ENCODE assay signal across 8 mouse cellular contexts in genomic region chr2:181186635-181187034, GRCm38 (mm10). TPM values are rescaled to one million over a fixed set of nuclear protein-coding genes. Genes with fewer than 3 reads are reported as not detected.
DNase-seq lines count a peak whose midpoint lies in the region; ATAC-seq and TF ChIP-seq lines count a peak whose summit lies in the region.

No protein-coding gene starts in this region.

- H3K4me2 ChIP-seq in heart, embryonic 12.5 days = peak overlapping the region; percentile 91
- H3K4me2 ChIP-seq in kidney, postnatal 0 days (ENCODE audit: low read length) = peak overlapping the region; percentile 72
- peak overlapping the region; percentile 98 for H3K4me2 ChIP-seq in liver, embryonic 12.5 days
- peak overlapping the region; percentile 92 for H3K4me2 ChIP-seq in stomach, embryonic 15.5 days

- H3K4me1 ChIP-seq in erythroblast, embryonic 14.5 days (ENCODE audit: control insufficient read depth) = peaks cover 33% of the 10 kb centered on the region
- H3K4me1 ChIP-seq in heart, embryonic 12.5 days (replicated peaks) = peaks cover 9% of the 10 kb centered on the region; the same call in 1 of the 2 replicates
- H3K4me1 ChIP-seq in kidney, postnatal 0 days (replicated peaks; ENCODE audit: insufficient read depth, low read length) = peaks cover 6% of the 10 kb centered on the region; the same call in 1 of the 2 replicates
- peaks cover 23% of the 10 kb centered on the region for H3K4me1 ChIP-seq in liver, embryonic 12.5 days
- peaks cover 11% of the 10 kb centered on the region for H3K4me1 ChIP-seq in stomach, embryonic 15.5 days

- peak; percentile 62 for TF ChIP-seq CTCF in C2C12 (IDR thresholded peaks at IDR 0.05; ENCODE audit: control insufficient read depth, insufficient read depth, insufficient read length)
- TF ChIP-seq CTCF in brain, embryonic 14.5 days (IDR thresholded peaks at IDR 0.05; ENCODE audit: borderline replicate concordance, extremely low read depth, insufficient read depth, insufficient read length) = peak; percentile 98
- peak; percentile 97 for TF ChIP-seq CTCF in kidney, postnatal 0 days (IDR thresholded peaks at IDR 0.05; ENCODE audit: low read depth)

- peak overlapping the region; percentile 88 for H3K9ac ChIP-seq in heart, embryonic 12.5 days
- H3K9ac ChIP-seq in kidney, postnatal 0 days (ENCODE audit: low read depth, low read length) = peak overlapping the region; percentile 85; the same call in 1 of the 2 replicates
- peak overlapping the region; percentile 82; the same call in 1 of the 2 replicates for H3K9ac ChIP-seq in liver, embryonic 12.5 days
- H3K9ac ChIP-seq in stomach, embryonic 15.5 days = peak overlapping the region; percentile 30; the same call in 1 of the 2 replicates

- peaks cover 15% of the 10 kb centered on the region for H3K36me3 ChIP-seq in C2C12 (ENCODE audit: control insufficient read depth, insufficient read depth)
- H3K36me3 ChIP-seq in erythroblast, embryonic 14.5 days (ENCODE audit: control insufficient read depth) = peaks cover 14% of the 10 kb centered on the region
- peaks cover 4% of the 10 kb centered on the region; the same call in 1 of the 2 replicates for H3K36me3 ChIP-seq in heart, embryonic 12.5 days
- H3K36me3 ChIP-seq in kidney, postnatal 0 days (ENCODE audit: insufficient read depth, low read length) = 0 out of 2 replicates have a peak, but pooled peaks cover 4% of the 10 kb centered on the region
- peaks cover 8% of the 10 kb centered on the region; the same call in 1 of the 2 replicates for H3K36me3 ChIP-seq in liver, embryonic 12.5 days
- H3K36me3 ChIP-seq in stomach, embryonic 15.5 days = no peaks in the 10 kb centered on the region

- H3K27ac ChIP-seq in heart, embryonic 12.5 days (ENCODE audit: poor library complexity, severe bottlenecking) = peak overlapping the region; percentile 94
- peak overlapping the region; percentile 97 for H3K27ac ChIP-seq in kidney, postnatal 0 days
- peak overlapping the region; percentile 85 for H3K27ac ChIP-seq in liver, embryonic 12.5 days
- H3K27ac ChIP-seq in stomach, embryonic 15.5 days = peak overlapping the region; percentile 95

- peaks cover 5% of the 10 kb centered on the region for H3K79me2 ChIP-seq in C2C12 (ENCODE audit: control insufficient read depth, insufficient read depth)

- no peaks in the 10 kb centered on the region for H3K79me3 ChIP-seq in C2C12 (ENCODE audit: low read depth)

- TF ChIP-seq POLR2A in brain, embryonic 14.5 days (IDR thresholded peaks at IDR 0.05; ENCODE audit: borderline replicate concordance, extremely low read depth, insufficient read depth, insufficient read length, poor library complexity, severe bottlenecking) = no peak

- H3ac ChIP-seq in C2C12 (ENCODE audit: control insufficient read depth, insufficient read length, low read depth) = peak overlapping the region; percentile 59

- H3K27me3 ChIP-seq in C2C12 (ENCODE audit: control insufficient read depth, insufficient read depth, insufficient read length) = no peaks in the 10 kb centered on the region
- peaks cover 6% of the 10 kb centered on the region for H3K27me3 ChIP-seq in erythroblast, embryonic 14.5 days (ENCODE audit: control insufficient read depth)
- H3K27me3 ChIP-seq in heart, embryonic 12.5 days (replicated peaks) = no peaks in the 10 kb centered on the region
- no peaks in the 10 kb centered on the region for H3K27me3 ChIP-seq in kidney, postnatal 0 days (ENCODE audit: insufficient read depth, low read length)
- H3K27me3 ChIP-seq in liver, embryonic 12.5 days (replicated peaks) = peaks cover 4% of the 10 kb centered on the region
- H3K27me3 ChIP-seq in stomach, embryonic 15.5 days (replicated peaks) = no peaks in the 10 kb centered on the region

- H3K9me3 ChIP-seq in erythroblast, embryonic 14.5 days (ENCODE audit: control insufficient read depth, low read length) = no peaks in the 10 kb centered on the region
- H3K9me3 ChIP-seq in heart, embryonic 12.5 days (replicated peaks) = no peaks in the 10 kb centered on the region
- H3K9me3 ChIP-seq in kidney, postnatal 0 days (replicated peaks; ENCODE audit: low read length) = no peaks in the 10 kb centered on the region
- no peaks in the 10 kb centered on the region for H3K9me3 ChIP-seq in liver, embryonic 12.5 days (replicated peaks)
- H3K9me3 ChIP-seq in stomach, embryonic 15.5 days = no peaks in the 10 kb centered on the region

- ATAC-seq in heart, embryonic 12.5 days (ENCODE audit: insufficient number of reproducible peaks, low FRiP score) = peak; percentile 78
- peak; percentile 66 for ATAC-seq in kidney, postnatal 0 days (replicated peaks; ENCODE audit: low FRiP score, low read depth)
- ATAC-seq in liver, embryonic 12.5 days = peak; percentile 79
- peak; percentile 75 for ATAC-seq in stomach, embryonic 15.5 days (ENCODE audit: insufficient read depth, low FRiP score, low read depth)

- peak; percentile 97 for DNase-seq in brain, embryonic 14.5 days (ENCODE audit: low read depth)
- DNase-seq in kidney, postnatal 0 days (ENCODE audit: low spot score) = peak; percentile 95
- DNase-seq in natural killer cell, adult 2 months (ENCODE audit: low spot score in 2 of 2) = peak; percentile 81 to 86

- 1% methylated on average over 14 of the region's 14 CpGs for WGBS in heart, embryonic 12.5 days
- WGBS in kidney, postnatal 0 days = under 1% methylated on average over 14 of the region's 14 CpGs
- WGBS in liver, embryonic 12.5 days (ENCODE audit: insufficient replicate concordance) = under 1% methylated on average over 14 of the region's 14 CpGs
- WGBS in stomach, embryonic 15.5 days = under 1% methylated on average over 14 of the region's 14 CpGs

- peak overlapping the region; percentile 59 for H3K4me3 ChIP-seq in C2C12 (ENCODE audit: insufficient read depth, poor library complexity, severe bottlenecking)
- H3K4me3 ChIP-seq in erythroblast, embryonic 14.5 days (replicated peaks) = peak overlapping the region; percentile 92
- H3K4me3 ChIP-seq in heart, embryonic 12.5 days = peak overlapping the region; percentile 75
- H3K4me3 ChIP-seq in kidney, postnatal 0 days (replicated peaks; ENCODE audit: low read depth, low read length) = peak overlapping the region; percentile 68
- H3K4me3 ChIP-seq in liver, embryonic 12.5 days = peak overlapping the region; percentile 82
- peak overlapping the region; percentile 75 for H3K4me3 ChIP-seq in stomach, embryonic 15.5 days (replicated peaks)

TF ChIP-seq in C2C12, 6 proteins besides CTCF, POLR2A, EP300 and RAD21 (continues in another document):
- TF ChIP-seq USF1 (IDR thresholded peaks at IDR 0.05; ENCODE audit: low read depth) (no peak), MYOD1 (IDR thresholded peaks at IDR 0.05; ENCODE audit: control insufficient read depth, insufficient read length, low read depth) (no peak), CEBPB (IDR thresholded peaks at IDR 0.05; ENCODE audit: low read depth) (no peak), FOSL1 (IDR thresholded peaks at IDR 0.05; ENCODE audit: insufficient read depth, low read length, poor library complexity, severe bottlenecking) (no peak), MAX (IDR thresholded peaks at IDR 0.05) (no peak)

RNA-seq across cellular contexts. Expression of gene Ppdpf, which starts 0.4 kb away (rescaled TPM):
- 43.4 TPM for polyA plus RNA-seq in C2C12 (2012; fragmentation: generic; extraction: Trizol)
- 252 and 381 TPM in 2 replicates for polyA plus RNA-seq in brain, embryonic 14.5 days (2012; rRNA removed)
- 31.8 and 38.4 TPM in 2 replicates for polyA plus RNA-seq in erythroblast, embryonic 14.5 days (2012)
- polyA plus RNA-seq in heart, embryonic 12.5 days (2016; fragmentation: Nextera tagmentation; extraction: Ambion mirVana) = 174 and 175 TPM in 2 replicates
- 262 and 278 TPM in 2 replicates for polyA plus RNA-seq in kidney, postnatal 0 days (2015; fragmentation: Nextera tagmentation; extraction: Ambion mirVana)
- 114 and 115 TPM in 2 replicates for polyA plus RNA-seq in liver, embryonic 12.5 days (2016; fragmentation: Nextera tagmentation; extraction: Ambion mirVana)
- polyA plus RNA-seq in stomach, embryonic 15.5 days (2015; fragmentation: Nextera tagmentation; extraction: Ambion mirVana) = 249 and 269 TPM in 2 replicates

RNA-seq across cellular contexts. Expression of gene Ptk6, which starts 16.0 kb away (rescaled TPM):
- polyA plus RNA-seq in C2C12 (2012; fragmentation: generic; extraction: Trizol) = not detected
- 0.04 and 0.05 TPM in 2 replicates for polyA plus RNA-seq in brain, embryonic 14.5 days (2012; rRNA removed)
- polyA plus RNA-seq in erythroblast, embryonic 14.5 days (2012) = not detected in 2 replicates
- polyA plus RNA-seq in heart, embryonic 12.5 days (2016; fragmentation: Nextera tagmentation; extraction: Ambion mirVana) = not detected in 2 replicates
- not detected in 2 replicates for polyA plus RNA-seq in kidney, postnatal 0 days (2015; fragmentation: Nextera tagmentation; extraction: Ambion mirVana)
- polyA plus RNA-seq in liver, embryonic 12.5 days (2016; fragmentation: Nextera tagmentation; extraction: Ambion mirVana) = 0.04 TPM in 1 of 2 replicates, not detected in the other
- 0.12 TPM in 1 of 2 replicates, not detected in the other for polyA plus RNA-seq in stomach, embryonic 15.5 days (2015; fragmentation: Nextera tagmentation; extraction: Ambion mirVana)

RNA-seq across cellular contexts. Expression of gene Srms, which starts 26.4 kb away (rescaled TPM):
- not detected for polyA plus RNA-seq in C2C12 (2012; fragmentation: generic; extraction: Trizol)
- polyA plus RNA-seq in brain, embryonic 14.5 days (2012; rRNA removed) = 0.14 and 0.33 TPM in 2 replicates
- 0.03 TPM in 1 of 2 replicates, not detected in the other for polyA plus RNA-seq in erythroblast, embryonic 14.5 days (2012)
- polyA plus RNA-seq in heart, embryonic 12.5 days (2016; fragmentation: Nextera tagmentation; extraction: Ambion mirVana) = 0.23 and 0.32 TPM in 2 replicates
- polyA plus RNA-seq in kidney, postnatal 0 days (2015; fragmentation: Nextera tagmentation; extraction: Ambion mirVana) = 0.14 and 0.26 TPM in 2 replicates
- polyA plus RNA-seq in liver, embryonic 12.5 days (2016; fragmentation: Nextera tagmentation; extraction: Ambion mirVana) = 0.07 and 0.29 TPM in 2 replicates
- 0.06 and 0.18 TPM in 2 replicates for polyA plus RNA-seq in stomach, embryonic 15.5 days (2015; fragmentation: Nextera tagmentation; extraction: Ambion mirVana)

RNA-seq across cellular contexts. Expression of gene Eef1a2, which starts 29.8 kb away (rescaled TPM):
- polyA plus RNA-seq in C2C12 (2012; fragmentation: generic; extraction: Trizol) = 0.02 TPM
- 85.1 and 133 TPM in 2 replicates for polyA plus RNA-seq in brain, embryonic 14.5 days (2012; rRNA removed)
- polyA plus RNA-seq in erythroblast, embryonic 14.5 days (2012) = not detected in 2 replicates
- 7.7 and 7.9 TPM in 2 replicates for polyA plus RNA-seq in heart, embryonic 12.5 days (2016; fragmentation: Nextera tagmentation; extraction: Ambion mirVana)
- 0.05 TPM in 1 of 2 replicates, not detected in the other for polyA plus RNA-seq in kidney, postnatal 0 days (2015; fragmentation: Nextera tagmentation; extraction: Ambion mirVana)
- not detected in 2 replicates for polyA plus RNA-seq in liver, embryonic 12.5 days (2016; fragmentation: Nextera tagmentation; extraction: Ambion mirVana)
- polyA plus RNA-seq in stomach, embryonic 15.5 days (2015; fragmentation: Nextera tagmentation; extraction: Ambion mirVana) = 0.18 and 0.36 TPM in 2 replicates

RNA-seq across cellular contexts. Expression of gene Fndc11, which starts 33.2 kb away (rescaled TPM):
- polyA plus RNA-seq in C2C12 (2012; fragmentation: generic; extraction: Trizol) = not detected
- polyA plus RNA-seq in brain, embryonic 14.5 days (2012; rRNA removed) = 0.11 and 0.14 TPM in 2 replicates
- 0.12 and 0.14 TPM in 2 replicates for polyA plus RNA-seq in erythroblast, embryonic 14.5 days (2012)
- not detected in 2 replicates for polyA plus RNA-seq in heart, embryonic 12.5 days (2016; fragmentation: Nextera tagmentation; extraction: Ambion mirVana)
- polyA plus RNA-seq in kidney, postnatal 0 days (2015; fragmentation: Nextera tagmentation; extraction: Ambion mirVana) = 0.27 and 0.55 TPM in 2 replicates
- 0.11 and 0.26 TPM in 2 replicates for polyA plus RNA-seq in liver, embryonic 12.5 days (2016; fragmentation: Nextera tagmentation; extraction: Ambion mirVana)
- polyA plus RNA-seq in stomach, embryonic 15.5 days (2015; fragmentation: Nextera tagmentation; extraction: Ambion mirVana) = 0.09 and 0.26 TPM in 2 replicates

Comparison
In these comparisons a context has a peak if more than half of its experiments do, and no peak if none do; other contexts are left out.
1. Peak in every context shown above with its lines: DNase-seq, ATAC-seq, H3K4me3 ChIP-seq and H3K27ac ChIP-seq.
2. H3K9ac ChIP-seq: peak in every context shown above with its lines; median percentile 88 in heart, embryonic 12.5 days; 85 in kidney, postnatal 0 days; 82 in liver, embryonic 12.5 days; 30 in stomach, embryonic 15.5 days.